Mouse (Mus musculus): ENCODE results near the gene Esyt2. TPM values are rescaled to one million over a fixed set of nuclear protein-coding genes. Genes with fewer than 3 reads are reported as not detected.

Gene Esyt2
- polyA plus RNA-seq, 1 experiment from 2014 or later = 19.3 TPM

- no peak overlapping the region for H3K4me3 ChIP-seq (ENCODE audit: low read depth, low read length)
- ATAC-seq (ENCODE audit: insufficient read depth, low FRiP score, low TSS enrichment) = no peak
- H3K27ac ChIP-seq (ENCODE audit: low read depth, low read length) = no peak overlapping the region
- H3K4me1 ChIP-seq (ENCODE audit: control insufficient read depth, insufficient read depth, low read length) = no peaks in the 10 kb centered on the region
- H3K9me3 ChIP-seq (ENCODE audit: control insufficient read depth, low read length) = no peaks in the 10 kb centered on the region
- peaks cover 2% of the 10 kb centered on the region; the same call in 1 of the 2 replicates for H3K36me3 ChIP-seq (ENCODE audit: control insufficient read depth, insufficient read depth, low read length)
- H3K4me2 ChIP-seq (ENCODE audit: low read depth) = no peak overlapping the region
- 93% methylated on average over 3 of the region's 3 CpGs for WGBS
- DNase-seq (ENCODE audit: low spot score) = no peak
- H3K9ac ChIP-seq (ENCODE audit: low read length) = no peak overlapping the region
- no peaks in the 10 kb centered on the region for H3K27me3 ChIP-seq (ENCODE audit: control insufficient read depth, insufficient read depth, low read length)
Observed at GRCm38 (mm10) chr12:116354694-116355093, 73.7 kb downstream of the Esyt2 start.

DNA sequence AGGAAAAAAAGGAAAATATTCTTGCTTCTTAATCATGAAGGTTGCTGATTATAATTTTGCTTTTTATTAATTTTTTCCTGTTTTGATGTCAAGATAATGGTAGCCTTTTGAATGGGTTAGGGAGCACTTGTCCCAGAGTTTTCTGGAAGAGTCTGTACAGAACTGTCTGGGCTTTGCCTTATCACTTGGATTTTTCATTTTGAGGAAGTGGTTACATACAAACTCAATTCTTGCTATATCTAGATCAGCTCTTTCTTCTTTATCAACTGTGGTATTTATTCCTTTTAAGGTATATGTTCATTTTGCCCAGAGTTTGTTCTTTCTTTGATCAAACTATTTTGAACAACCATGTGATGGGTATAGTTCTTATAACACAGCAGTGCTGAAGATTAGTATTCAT, 81.1 kb downstream of the Esyt2 start:
- peaks cover 1% of the 10 kb centered on the region; the same call in 1 of the 2 replicates for H3K36me3 ChIP-seq (ENCODE audit: control insufficient read depth, insufficient read depth, low read length)
- ATAC-seq (ENCODE audit: insufficient read depth, low FRiP score, low TSS enrichment) = no peak
- H3K4me2 ChIP-seq (ENCODE audit: low read depth) = no peak overlapping the region
- H3K9me3 ChIP-seq (ENCODE audit: control insufficient read depth, low read length) = no peaks in the 10 kb centered on the region
- no peak for DNase-seq (ENCODE audit: low spot score)
- no peak overlapping the region for H3K4me3 ChIP-seq (ENCODE audit: low read depth, low read length)
- no peak overlapping the region for H3K27ac ChIP-seq (ENCODE audit: low read depth, low read length)
- no peaks in the 10 kb centered on the region for H3K4me1 ChIP-seq (ENCODE audit: control insufficient read depth, insufficient read depth, low read length)
- H3K9ac ChIP-seq (ENCODE audit: low read length) = no peak overlapping the region
- no peaks in the 10 kb centered on the region for H3K27me3 ChIP-seq (ENCODE audit: control insufficient read depth, insufficient read depth, low read length)

DNA sequence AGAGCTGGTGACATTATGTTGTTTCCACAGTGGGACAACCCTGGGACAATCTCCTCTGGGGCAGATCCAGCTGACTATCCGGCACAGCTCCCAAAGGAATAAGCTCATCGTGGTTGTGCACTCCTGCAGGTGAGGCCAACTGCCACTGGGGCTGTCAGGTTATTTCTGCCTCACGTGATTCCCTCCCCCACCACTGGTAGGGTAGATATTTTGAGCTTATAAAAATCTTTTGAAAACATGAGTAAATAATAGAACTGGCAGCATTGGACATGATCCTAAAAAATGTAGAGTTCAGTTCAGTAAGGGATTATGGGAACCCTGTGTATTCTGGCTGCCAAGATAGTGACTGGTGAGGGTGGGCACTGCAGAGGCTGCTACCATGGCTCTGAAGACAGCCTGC, 85.9 kb downstream of the Esyt2 start:
- Histone ChIP-seq H3K9me3 (ENCODE audit: control insufficient read depth, low read length) (no peaks in the 10 kb centered on the region), H3K4me3 (ENCODE audit: low read depth, low read length) (no peak overlapping the region), H3K4me2 (ENCODE audit: low read depth) (no peak overlapping the region), H3K9ac (ENCODE audit: low read length) (no peak overlapping the region), H3K27me3 (ENCODE audit: control insufficient read depth, insufficient read depth, low read length) (no peaks in the 10 kb centered on the region), H3K4me1 (ENCODE audit: control insufficient read depth, insufficient read depth, low read length) (no peaks in the 10 kb centered on the region), H3K27ac (ENCODE audit: low read depth, low read length) (no peak overlapping the region), H3K36me3 (ENCODE audit: control insufficient read depth, insufficient read depth, low read length) (no peaks in the 10 kb centered on the region; the same call in 1 of the 2 replicates)
- 90% methylated on average over 3 of the region's 3 CpGs for WGBS
- ATAC-seq (ENCODE audit: insufficient read depth, low FRiP score, low TSS enrichment) (no peak), DNase-seq (ENCODE audit: low spot score) (no peak)

DNA sequence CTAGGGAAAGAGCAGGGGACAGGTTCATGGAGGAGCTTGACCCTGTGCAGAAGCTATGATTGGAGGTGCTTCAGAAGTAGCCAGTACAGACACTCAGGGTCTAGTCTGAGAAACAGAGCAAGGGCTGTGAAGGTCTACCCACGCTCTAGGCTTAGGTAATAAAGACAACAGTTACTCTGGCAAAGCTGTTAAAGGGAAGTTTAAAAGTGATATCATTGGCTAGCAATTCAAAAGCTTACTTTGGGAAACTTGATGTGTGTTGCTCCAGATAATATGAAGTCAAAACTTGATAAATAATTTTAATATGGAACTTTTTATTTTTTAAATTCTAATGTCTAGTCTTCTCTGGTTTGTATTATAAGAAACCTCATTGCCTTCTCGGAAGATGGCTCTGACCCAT, 86.3 kb downstream of the Esyt2 start:
- H3K36me3 ChIP-seq (ENCODE audit: control insufficient read depth, insufficient read depth, low read length) = no peaks in the 10 kb centered on the region; the same call in 1 of the 2 replicates
- H3K27ac ChIP-seq (ENCODE audit: low read depth, low read length) = no peak overlapping the region
- WGBS = 92% methylated on average over 2 of the region's 2 CpGs
- no peaks in the 10 kb centered on the region for H3K9me3 ChIP-seq (ENCODE audit: control insufficient read depth, low read length)
- H3K9ac ChIP-seq (ENCODE audit: low read length) = no peak overlapping the region
- no peak for DNase-seq (ENCODE audit: low spot score)
- H3K27me3 ChIP-seq (ENCODE audit: control insufficient read depth, insufficient read depth, low read length) = no peaks in the 10 kb centered on the region
- no peak for ATAC-seq (ENCODE audit: insufficient read depth, low FRiP score, low TSS enrichment)
- H3K4me3 ChIP-seq (ENCODE audit: low read depth, low read length) = no peak overlapping the region
- no peak overlapping the region for H3K4me2 ChIP-seq (ENCODE audit: low read depth)
- no peaks in the 10 kb centered on the region for H3K4me1 ChIP-seq (ENCODE audit: control insufficient read depth, insufficient read depth, low read length)

- WGBS = 93% methylated on average over 2 of the region's 2 CpGs
- DNase-seq (ENCODE audit: low spot score) = no peak
Observed at GRCm38 (mm10) chr12:116368857-116369256, 87.9 kb downstream of the Esyt2 start.

GRCm38 (mm10) chr12:116383101-116383500, 102.1 kb downstream of the Esyt2 start:
- H3K4me2 ChIP-seq (ENCODE audit: low read depth) = no peak overlapping the region
- H3K27ac ChIP-seq (ENCODE audit: low read depth, low read length) = no peak overlapping the region
- H3K27me3 ChIP-seq (ENCODE audit: control insufficient read depth, insufficient read depth, low read length) = no peaks in the 10 kb centered on the region
- ATAC-seq (ENCODE audit: insufficient read depth, low FRiP score, low TSS enrichment) = no peak
- H3K9me3 ChIP-seq (ENCODE audit: control insufficient read depth, low read length) = no peaks in the 10 kb centered on the region
- no peaks in the 10 kb centered on the region for H3K36me3 ChIP-seq (ENCODE audit: control insufficient read depth, insufficient read depth, low read length)
- 83% methylated on average over 2 of the region's 2 CpGs for WGBS
- no peak overlapping the region for H3K9ac ChIP-seq (ENCODE audit: low read length)
- no peaks in the 10 kb centered on the region for H3K4me1 ChIP-seq (ENCODE audit: control insufficient read depth, insufficient read depth, low read length)
- DNase-seq (ENCODE audit: low spot score) = no peak
- no peak overlapping the region for H3K4me3 ChIP-seq (ENCODE audit: low read depth, low read length)

More at GRCm38 (mm10) chr12:116368857-116369256, 87.9 kb downstream of the Esyt2 start:
- no peak overlapping the region for H3K4me2 ChIP-seq (ENCODE audit: low read depth)
- no peak overlapping the region for H3K9ac ChIP-seq (ENCODE audit: low read length)
- H3K27ac ChIP-seq (ENCODE audit: low read depth, low read length) = no peak overlapping the region
- H3K4me1 ChIP-seq (ENCODE audit: control insufficient read depth, insufficient read depth, low read length) = no peaks in the 10 kb centered on the region
- no peaks in the 10 kb centered on the region for H3K9me3 ChIP-seq (ENCODE audit: control insufficient read depth, low read length)
- H3K4me3 ChIP-seq (ENCODE audit: low read depth, low read length) = no peak overlapping the region
- ATAC-seq (ENCODE audit: insufficient read depth, low FRiP score, low TSS enrichment) = no peak
- no peaks in the 10 kb centered on the region; the same call in 1 of the 2 replicates for H3K36me3 ChIP-seq (ENCODE audit: control insufficient read depth, insufficient read depth, low read length)
- no peaks in the 10 kb centered on the region for H3K27me3 ChIP-seq (ENCODE audit: control insufficient read depth, insufficient read depth, low read length)

GRCm38 (mm10) chr12:116383995-116384394, 103.0 kb downstream of the Esyt2 start:
- H3K4me3 ChIP-seq (ENCODE audit: low read depth, low read length) = no peak overlapping the region
- H3K27me3 ChIP-seq (ENCODE audit: control insufficient read depth, insufficient read depth, low read length) = no peaks in the 10 kb centered on the region
- H3K27ac ChIP-seq (ENCODE audit: low read depth, low read length) = no peak overlapping the region
- no peaks in the 10 kb centered on the region for H3K4me1 ChIP-seq (ENCODE audit: control insufficient read depth, insufficient read depth, low read length)
- H3K36me3 ChIP-seq (ENCODE audit: control insufficient read depth, insufficient read depth, low read length) = no peaks in the 10 kb centered on the region
- no peaks in the 10 kb centered on the region for H3K9me3 ChIP-seq (ENCODE audit: control insufficient read depth, low read length)
- H3K4me2 ChIP-seq (ENCODE audit: low read depth) = no peak overlapping the region
- no peak for ATAC-seq (ENCODE audit: insufficient read depth, low FRiP score, low TSS enrichment)
- no peak for DNase-seq (ENCODE audit: low spot score)
- no peak overlapping the region for H3K9ac ChIP-seq (ENCODE audit: low read length)

- no peaks in the 10 kb centered on the region for H3K27me3 ChIP-seq (ENCODE audit: control insufficient read depth, insufficient read depth, low read length)
- no peak overlapping the region for H3K27ac ChIP-seq (ENCODE audit: low read depth, low read length)
- DNase-seq (ENCODE audit: low spot score) (no peak), ATAC-seq (ENCODE audit: insufficient read depth, low FRiP score, low TSS enrichment) (no peak)
- H3K4me1 ChIP-seq (ENCODE audit: control insufficient read depth, insufficient read depth, low read length) = no peaks in the 10 kb centered on the region
- no peak overlapping the region for H3K4me2 ChIP-seq (ENCODE audit: low read depth)
- no peaks in the 10 kb centered on the region for H3K36me3 ChIP-seq (ENCODE audit: control insufficient read depth, insufficient read depth, low read length)
- H3K9ac ChIP-seq (ENCODE audit: low read length) = no peak overlapping the region
- no peak overlapping the region for H3K4me3 ChIP-seq (ENCODE audit: low read depth, low read length)
- no peaks in the 10 kb centered on the region for H3K9me3 ChIP-seq (ENCODE audit: control insufficient read depth, low read length)
- WGBS = 89% methylated on average over 1 of the region's 1 CpGs
Observed at GRCm38 (mm10) chr12:116386802-116387201, 105.8 kb downstream of the Esyt2 start.

GRCm38 (mm10) chr12:116389868-116390267, 108.9 kb downstream of the Esyt2 start:
- H3K36me3 ChIP-seq (ENCODE audit: control insufficient read depth, insufficient read depth, low read length) = no peaks in the 10 kb centered on the region
- 71% methylated on average over 1 of the region's 1 CpGs for WGBS
- H3K9me3 ChIP-seq (ENCODE audit: control insufficient read depth, low read length) = no peaks in the 10 kb centered on the region
- no peak overlapping the region for H3K4me3 ChIP-seq (ENCODE audit: low read depth, low read length)
- ATAC-seq (ENCODE audit: insufficient read depth, low FRiP score, low TSS enrichment) (no peak), DNase-seq (ENCODE audit: low spot score) (no peak)
- H3K9ac ChIP-seq (ENCODE audit: low read length) = no peak overlapping the region
- H3K4me2 ChIP-seq (ENCODE audit: low read depth) = no peak overlapping the region
- H3K27me3 ChIP-seq (ENCODE audit: control insufficient read depth, insufficient read depth, low read length) = no peaks in the 10 kb centered on the region
- H3K27ac ChIP-seq (ENCODE audit: low read depth, low read length) = no peak overlapping the region
- no peaks in the 10 kb centered on the region for H3K4me1 ChIP-seq (ENCODE audit: control insufficient read depth, insufficient read depth, low read length)

All from neural tube, embryonic 11.5 days (tissue).